Mouse (Mus musculus): ENCODE measurements at regions not wholly inside any gene's neighbourhood (a gene's known extent, or its start where the extent isn't known, plus 50 kb on each side); places are given as distances from the start of the nearest gene placed in this dataset.
"Not testable (repeated sequence)": the region's sequence is repeated elsewhere in the genome, so short reads cannot be mapped to it uniquely, and the experiment has no call there.

DNA sequence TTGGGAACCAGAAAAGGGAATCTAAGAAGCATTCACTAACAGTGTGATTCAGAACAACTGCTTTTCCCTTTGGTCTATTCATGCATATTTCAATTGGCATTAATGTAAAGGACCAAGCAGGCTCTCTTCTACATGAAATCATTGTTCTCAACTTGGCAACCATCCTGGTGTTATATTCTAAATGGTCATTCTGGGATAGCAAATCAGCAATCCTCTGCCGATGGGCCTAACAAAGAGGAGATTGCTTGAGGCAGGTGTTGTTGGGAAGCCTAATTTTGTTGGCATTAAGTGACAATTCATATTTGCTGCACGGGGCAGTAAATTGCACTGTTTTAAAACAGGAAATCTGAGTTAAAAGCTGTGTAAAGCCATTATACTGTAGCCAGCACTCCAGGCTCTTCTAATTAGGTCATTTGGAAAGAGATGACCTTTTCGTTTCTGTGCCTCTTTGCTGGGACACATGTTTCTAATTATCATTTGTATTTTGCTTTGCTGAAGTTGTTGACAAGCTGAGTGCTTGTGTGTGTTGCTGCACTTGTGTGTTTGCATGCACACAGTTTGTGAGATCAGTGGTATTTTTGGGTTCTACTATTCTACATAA is 275.4 kb downstream of the Cetn3 start:
- peaks cover 10% of the 10 kb centered on the region for H3K4me1 ChIP-seq (ENCODE audit: control insufficient read depth, insufficient read depth, low read length)
- no peak overlapping the region for H3K9ac ChIP-seq (ENCODE audit: low read depth, low read length, severe bottlenecking)
- H3K27me3 ChIP-seq (ENCODE audit: control insufficient read depth, insufficient read depth, low read length): no peaks in the 10 kb centered on the region
- no peaks in the 10 kb centered on the region for H3K9me3 ChIP-seq (ENCODE audit: control insufficient read depth, low read length)
- H3K4me2 ChIP-seq (replicated peaks; ENCODE audit: low read depth, low read length, severe bottlenecking): no peak overlapping the region
- H3K36me3 ChIP-seq (ENCODE audit: control insufficient read depth, insufficient read depth, low read length): no peaks in the 10 kb centered on the region
- ATAC-seq (ENCODE audit: low FRiP score, low read depth): no peak
- H3K4me3 ChIP-seq (replicated peaks; ENCODE audit: low read length): no peak overlapping the region
- no peak overlapping the region for H3K27ac ChIP-seq (replicated peaks; ENCODE audit: low read depth, low read length)
- no peak for TF ChIP-seq POLR2A (IDR thresholded peaks at IDR 0.05; ENCODE audit: borderline replicate concordance, extremely low read depth, insufficient read depth, insufficient read length)
- WGBS: 7% methylated on average over 3 of the region's 3 CpGs
- DNase-seq (ENCODE audit: low spot score): peak; percentile 46

- Histone ChIP-seq H3K27me3 (ENCODE audit: control insufficient read depth, insufficient read depth, low read length) (no peaks in the 10 kb centered on the region), H3K36me3 (ENCODE audit: control insufficient read depth, insufficient read depth, low read length) (no peaks in the 10 kb centered on the region), H3K4me2 (replicated peaks; ENCODE audit: low read depth, low read length, severe bottlenecking) (no peak overlapping the region), H3K9me3 (ENCODE audit: control insufficient read depth, low read length) (no peaks in the 10 kb centered on the region), H3K27ac (replicated peaks; ENCODE audit: low read depth, low read length) (no peak overlapping the region), H3K4me3 (replicated peaks; ENCODE audit: low read length) (no peak overlapping the region), H3K9ac (ENCODE audit: low read depth, low read length, severe bottlenecking) (no peak overlapping the region), H3K4me1 (ENCODE audit: control insufficient read depth, insufficient read depth, low read length) (peaks cover 10% of the 10 kb centered on the region)
- DNase-seq (ENCODE audit: low spot score) (peak; percentile 28), ATAC-seq (ENCODE audit: low FRiP score, low read depth) (no peak)
- 18% methylated on average over 3 of the region's 3 CpGs for WGBS
- TF ChIP-seq POLR2A (IDR thresholded peaks at IDR 0.05; ENCODE audit: borderline replicate concordance, extremely low read depth, insufficient read depth, insufficient read length): no peak
Observed at GRCm38 (mm10) chr13:82058872-82059271, 276.0 kb downstream of the Cetn3 start.

DNA sequence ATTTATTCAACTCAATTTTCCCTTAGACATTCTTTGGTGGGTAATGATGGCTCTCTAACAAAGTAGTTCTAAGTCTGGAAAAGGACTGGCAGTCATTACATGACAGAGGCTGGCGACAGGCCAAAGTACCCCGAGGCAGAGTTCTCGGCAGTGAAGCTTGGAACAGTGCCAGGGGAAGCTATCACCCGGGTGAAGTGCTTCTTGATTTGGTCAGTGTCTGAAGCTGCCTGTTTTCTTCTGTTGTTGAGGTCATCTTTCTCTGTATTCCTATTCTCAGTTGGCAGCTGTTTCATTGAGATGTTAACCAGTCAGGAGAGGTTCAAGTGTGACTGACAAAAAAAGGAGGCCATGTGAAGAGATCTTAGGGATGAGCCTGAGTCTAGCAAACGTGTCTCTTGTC is 276.6 kb downstream of the Cetn3 start:
- Histone ChIP-seq H3K4me2 (replicated peaks; ENCODE audit: low read depth, low read length, severe bottlenecking) (no peak overlapping the region), H3K9ac (ENCODE audit: low read depth, low read length, severe bottlenecking) (no peak overlapping the region), H3K27ac (replicated peaks; ENCODE audit: low read depth, low read length) (no peak overlapping the region; the same call in 1 of the 2 replicates)

DNA sequence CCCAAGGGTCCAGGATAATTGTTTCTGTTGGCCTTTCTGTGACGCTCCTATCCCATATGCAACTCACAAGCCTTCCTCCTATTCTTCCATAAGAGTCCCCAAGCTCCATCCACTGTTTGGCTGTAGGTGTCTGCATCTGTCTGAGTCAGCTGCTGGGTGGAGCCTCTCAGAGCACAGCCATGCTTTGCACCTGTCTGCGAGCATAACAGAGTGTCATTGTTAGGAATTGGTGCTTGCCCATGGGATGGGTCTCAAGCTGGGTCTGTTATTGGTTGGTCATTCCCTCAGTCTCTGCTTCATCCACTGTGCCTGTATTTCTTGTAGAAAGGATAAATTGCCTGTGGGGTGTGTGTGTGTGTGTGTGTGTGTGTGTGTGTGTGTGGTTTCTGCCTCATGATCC is 281.0 kb downstream of the Cetn3 start:
- not testable (repeated sequence) for ATAC-seq (ENCODE audit: low FRiP score, low read depth); H3K9me3 ChIP-seq (ENCODE audit: control insufficient read depth, low read length); H3K27me3 ChIP-seq (ENCODE audit: control insufficient read depth, insufficient read depth, low read length); H3K27ac ChIP-seq (replicated peaks; ENCODE audit: low read depth, low read length); H3K36me3 ChIP-seq (ENCODE audit: control insufficient read depth, insufficient read depth, low read length); H3K4me3 ChIP-seq (replicated peaks; ENCODE audit: low read length); H3K4me1 ChIP-seq (ENCODE audit: control insufficient read depth, insufficient read depth, low read length); H3K9ac ChIP-seq (ENCODE audit: low read depth, low read length, severe bottlenecking); DNase-seq (ENCODE audit: low spot score); H3K4me2 ChIP-seq (replicated peaks; ENCODE audit: low read depth, low read length, severe bottlenecking)
- 83% methylated on average over 2 of the region's 2 CpGs for WGBS

More for the DNA sequence above, 276.6 kb downstream of the Cetn3 start:
- WGBS: 8% methylated on average over 5 of the region's 5 CpGs
- Histone ChIP-seq H3K4me3 (replicated peaks; ENCODE audit: low read length) (no peak overlapping the region), H3K36me3 (ENCODE audit: control insufficient read depth, insufficient read depth, low read length) (no peaks in the 10 kb centered on the region), H3K4me1 (ENCODE audit: control insufficient read depth, insufficient read depth, low read length) (peaks cover 10% of the 10 kb centered on the region), H3K9me3 (ENCODE audit: control insufficient read depth, low read length) (no peaks in the 10 kb centered on the region), H3K27me3 (ENCODE audit: control insufficient read depth, insufficient read depth, low read length) (no peaks in the 10 kb centered on the region)
- no peak for TF ChIP-seq POLR2A (IDR thresholded peaks at IDR 0.05; ENCODE audit: borderline replicate concordance, extremely low read depth, insufficient read depth, insufficient read length)
- peak; percentile 61 for DNase-seq (ENCODE audit: low spot score)
- peak; percentile 68 for ATAC-seq (ENCODE audit: low FRiP score, low read depth)

DNA sequence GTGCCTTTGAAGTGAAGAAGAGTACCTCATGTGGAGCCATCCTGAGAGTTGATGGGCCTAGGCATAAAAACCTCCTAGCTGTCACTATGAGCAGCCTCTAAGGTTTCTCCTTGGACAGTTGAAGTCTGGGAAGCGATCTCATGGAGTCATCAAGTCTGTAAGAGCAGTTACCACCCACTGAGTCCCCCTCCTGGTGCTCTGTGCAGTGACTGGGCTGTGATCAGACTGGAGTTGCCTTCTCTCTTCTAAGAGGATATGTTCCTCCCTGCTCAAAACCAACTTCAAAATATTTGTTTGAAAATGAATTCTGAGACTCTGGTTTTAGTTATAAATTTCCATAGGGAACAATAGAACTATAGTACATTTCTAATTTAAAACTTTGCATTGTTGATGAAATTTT is 283.3 kb downstream of the Cetn3 start:
- DNase-seq (ENCODE audit: low spot score) (no peak), ATAC-seq (ENCODE audit: low FRiP score, low read depth) (no peak)
- TF ChIP-seq POLR2A (IDR thresholded peaks at IDR 0.05; ENCODE audit: borderline replicate concordance, extremely low read depth, insufficient read depth, insufficient read length): no peak
- Histone ChIP-seq H3K4me2 (replicated peaks; ENCODE audit: low read depth, low read length, severe bottlenecking) (no peak overlapping the region), H3K27ac (replicated peaks; ENCODE audit: low read depth, low read length) (no peak overlapping the region), H3K4me1 (ENCODE audit: control insufficient read depth, insufficient read depth, low read length) (no peaks in the 10 kb centered on the region), H3K9me3 (ENCODE audit: control insufficient read depth, low read length) (no peaks in the 10 kb centered on the region), H3K27me3 (ENCODE audit: control insufficient read depth, insufficient read depth, low read length) (no peaks in the 10 kb centered on the region), H3K9ac (ENCODE audit: low read depth, low read length, severe bottlenecking) (no peak overlapping the region), H3K4me3 (replicated peaks; ENCODE audit: low read length) (no peak overlapping the region), H3K36me3 (ENCODE audit: control insufficient read depth, insufficient read depth, low read length) (no peaks in the 10 kb centered on the region)
- 35% methylated on average over 1 of the region's 1 CpGs for WGBS
